19 mouse cellular contexts compared by ENCODE assay signal in the genomic region with DNA sequence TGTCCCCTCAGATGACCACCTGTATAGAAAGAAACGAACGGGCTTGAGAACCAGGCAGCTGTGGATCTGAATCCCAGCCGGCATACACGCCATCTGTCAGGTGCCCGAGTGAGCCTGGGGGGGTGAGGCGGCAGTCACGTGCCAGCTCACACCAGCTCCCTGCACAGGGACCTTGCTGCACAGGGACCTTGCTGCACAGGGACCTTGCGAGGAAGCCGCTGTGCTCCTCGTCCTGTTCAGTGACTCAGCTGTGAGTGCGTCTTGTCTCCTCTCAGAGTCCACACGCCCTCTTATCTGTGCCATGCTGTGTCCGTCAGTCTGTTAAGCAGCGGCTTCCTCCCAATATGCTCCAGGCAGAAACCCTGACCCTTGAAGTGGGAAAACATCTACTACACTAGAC. TPM values are rescaled to one million over a fixed set of nuclear protein-coding genes. Genes with fewer than 3 reads are reported as not detected.
DNase-seq lines count a peak whose midpoint lies in the region; ATAC-seq and TF ChIP-seq lines count a peak whose summit lies in the region.
"Had no signal": no experiment of that assay in that cellular context is flagged by ENCODE, and none has a peak within 500 bp of the region (broad histone marks: within the 10 kb centered on the region; RNA-seq: fewer than 3 reads in every experiment).

No protein-coding gene starts in this region.

- H3K27me3 ChIP-seq in embryonic facial prominence, embryonic 11.5 days (ENCODE audit: control insufficient read depth, insufficient read depth, low read length): no peaks in the 10 kb centered on the region
- H3K27me3 ChIP-seq in embryonic facial prominence, embryonic 10.5 days (replicated peaks; ENCODE audit: low read depth, poor library complexity, severe bottlenecking): no peaks in the 10 kb centered on the region
- no peaks in the 10 kb centered on the region for H3K27me3 ChIP-seq in stomach, embryonic 15.5 days (replicated peaks)
- no peaks in the 10 kb centered on the region for H3K27me3 ChIP-seq in stomach, postnatal 0 days (ENCODE audit: control insufficient read depth, insufficient read depth, low read length)
- H3K27me3 ChIP-seq in liver, embryonic 13.5 days: no peaks in the 10 kb centered on the region
- H3K27me3 ChIP-seq: heart, embryonic 15.5 days; midbrain, embryonic 15.5 days; Patski had no signal

- DNase-seq in embryonic facial prominence, embryonic 11.5 days (ENCODE audit: low spot score): no peak
- DNase-seq in embryonic facial prominence, embryonic 10.5 days (ENCODE audit: low spot score): no peak
- DNase-seq in stomach, postnatal 0 days (ENCODE audit: low spot score): no peak
- no peak for DNase-seq in liver, embryonic 13.5 days
- no peak for DNase-seq in gastrocnemius, postnatal 10 days
- no peak for DNase-seq in gastrocnemius, adult 18-20 months (ENCODE audit: low spot score)
- DNase-seq in gastrocnemius, postnatal 36 days: no peak
- DNase-seq: cerebellum, adult 9-11 months; embryo, embryonic 11 days; kidney, adult 18-20 months; kidney, postnatal 25 days; lung, adult 18-20 months; lung, postnatal 4 days; right cerebral cortex, postnatal 25 days had no signal

- H3K4me2 ChIP-seq in embryonic facial prominence, embryonic 11.5 days (ENCODE audit: low read depth, low read length): no peak overlapping the region
- no peak overlapping the region for H3K4me2 ChIP-seq in stomach, embryonic 15.5 days
- H3K4me2 ChIP-seq in stomach, postnatal 0 days (replicated peaks; ENCODE audit: low read depth): no peak overlapping the region
- H3K4me2 ChIP-seq in liver, embryonic 13.5 days: 0 out of 2 replicates have a peak overlapping the region, but pooled peaks have one; percentile 14
- H3K4me2 ChIP-seq: heart, embryonic 15.5 days; midbrain, embryonic 15.5 days had no signal

- H3K9me3 ChIP-seq in embryonic facial prominence, embryonic 11.5 days (replicated peaks; ENCODE audit: control insufficient read depth, low read length): no peaks in the 10 kb centered on the region
- no peaks in the 10 kb centered on the region for H3K9me3 ChIP-seq in embryonic facial prominence, embryonic 10.5 days
- no peaks in the 10 kb centered on the region for H3K9me3 ChIP-seq in stomach, embryonic 15.5 days
- H3K9me3 ChIP-seq in stomach, postnatal 0 days (ENCODE audit: control insufficient read depth, low read length): no peaks in the 10 kb centered on the region
- H3K9me3 ChIP-seq in liver, embryonic 13.5 days (replicated peaks): no peaks in the 10 kb centered on the region
- H3K9me3 ChIP-seq: heart, embryonic 15.5 days; hindbrain, embryonic 10.5 days; midbrain, embryonic 15.5 days had no signal

- ATAC-seq in embryonic facial prominence, embryonic 11.5 days (replicated peaks; ENCODE audit: insufficient number of reproducible peaks, low FRiP score, low TSS enrichment, low read depth): no peak
- ATAC-seq in stomach, embryonic 15.5 days (ENCODE audit: insufficient read depth, low FRiP score, low read depth): 0 out of 2 replicates have a peak, but pooled peaks have one; percentile 18
- no peak for ATAC-seq in stomach, postnatal 0 days (ENCODE audit: low FRiP score, low TSS enrichment)
- peak; percentile 74 for ATAC-seq in liver, embryonic 13.5 days (ENCODE audit: low read depth)
- ATAC-seq: midbrain, embryonic 15.5 days; Patski had no signal

- no peaks in the 10 kb centered on the region for H3K4me1 ChIP-seq in embryonic facial prominence, embryonic 11.5 days (ENCODE audit: control insufficient read depth, insufficient read depth, low read length)
- H3K4me1 ChIP-seq in embryonic facial prominence, embryonic 10.5 days: peaks cover 13% of the 10 kb centered on the region
- H3K4me1 ChIP-seq in stomach, embryonic 15.5 days: no peaks in the 10 kb centered on the region
- no peaks in the 10 kb centered on the region for H3K4me1 ChIP-seq in stomach, postnatal 0 days (replicated peaks; ENCODE audit: control insufficient read depth, insufficient read depth)
- peaks cover 40% of the 10 kb centered on the region for H3K4me1 ChIP-seq in liver, embryonic 13.5 days (replicated peaks)
- H3K4me1 ChIP-seq: hindbrain, embryonic 10.5 days; midbrain, embryonic 15.5 days had no signal

- no peak for TF ChIP-seq EP300 in stomach, postnatal 0 days (optimal IDR thresholded peaks at IDR 0.05)

- H3K9ac ChIP-seq in embryonic facial prominence, embryonic 11.5 days (replicated peaks; ENCODE audit: low read length): 0 out of 2 replicates have a peak overlapping the region, but pooled peaks have one; percentile 13
- H3K9ac ChIP-seq in stomach, embryonic 15.5 days: no peak overlapping the region
- no peak overlapping the region for H3K9ac ChIP-seq in stomach, postnatal 0 days (ENCODE audit: low read length)
- H3K9ac ChIP-seq in liver, embryonic 13.5 days: peak overlapping the region; percentile 14; the same call in 1 of the 2 replicates
- H3K9ac ChIP-seq: heart, embryonic 15.5 days; midbrain, embryonic 15.5 days had no signal

- TF ChIP-seq CTCF in stomach, postnatal 0 days (IDR thresholded peaks at IDR 0.05; ENCODE audit: low read depth): no peak

- H3K36me3 ChIP-seq in embryonic facial prominence, embryonic 11.5 days (replicated peaks; ENCODE audit: control insufficient read depth, insufficient read depth, low read depth, low read length): no peaks in the 10 kb centered on the region
- H3K36me3 ChIP-seq in embryonic facial prominence, embryonic 10.5 days (replicated peaks): peaks cover 12% of the 10 kb centered on the region
- no peaks in the 10 kb centered on the region for H3K36me3 ChIP-seq in stomach, embryonic 15.5 days
- H3K36me3 ChIP-seq in stomach, postnatal 0 days (ENCODE audit: control insufficient read depth, insufficient read depth, low read length): no peaks in the 10 kb centered on the region
- H3K36me3 ChIP-seq in liver, embryonic 13.5 days: peaks cover 12% of the 10 kb centered on the region
- H3K36me3 ChIP-seq: midbrain, embryonic 15.5 days had no signal

- H3K4me3 ChIP-seq in embryonic facial prominence, embryonic 11.5 days (ENCODE audit: low read depth, low read length): no peak overlapping the region
- no peak overlapping the region for H3K4me3 ChIP-seq in embryonic facial prominence, embryonic 10.5 days
- H3K4me3 ChIP-seq in stomach, embryonic 15.5 days (replicated peaks): no peak overlapping the region
- no peak overlapping the region for H3K4me3 ChIP-seq in stomach, postnatal 0 days (ENCODE audit: low read depth, low read length)
- no peak overlapping the region for H3K4me3 ChIP-seq in liver, embryonic 13.5 days (replicated peaks)
- H3K4me3 ChIP-seq: heart, embryonic 15.5 days; hindbrain, embryonic 10.5 days; midbrain, embryonic 15.5 days had no signal

- WGBS in embryonic facial prominence, embryonic 11.5 days: 87% methylated on average over 14 of the region's 14 CpGs
- 90% methylated on average over 14 of the region's 14 CpGs for WGBS in embryonic facial prominence, embryonic 10.5 days
- WGBS in stomach, embryonic 15.5 days: 71% methylated on average over 14 of the region's 14 CpGs
- WGBS in stomach, postnatal 0 days: 73% methylated on average over 14 of the region's 14 CpGs
- 45% methylated on average over 14 of the region's 14 CpGs for WGBS in liver, embryonic 13.5 days (ENCODE audit: insufficient replicate concordance)

- intact Hi-C loops in gastrocnemius, postnatal 36 days (cut with DNase I): no loop called here

- no peak overlapping the region for H3K27ac ChIP-seq in embryonic facial prominence, embryonic 11.5 days (replicated peaks; ENCODE audit: low read depth, low read length)
- no peak overlapping the region; the same call in 1 of the 2 replicates for H3K27ac ChIP-seq in embryonic facial prominence, embryonic 10.5 days (replicated peaks)
- no peak overlapping the region for H3K27ac ChIP-seq in stomach, embryonic 15.5 days
- no peak overlapping the region for H3K27ac ChIP-seq in stomach, postnatal 0 days (replicated peaks)
- H3K27ac ChIP-seq in liver, embryonic 13.5 days: no peak overlapping the region
- H3K27ac ChIP-seq: heart, embryonic 15.5 days; hindbrain, embryonic 10.5 days; midbrain, embryonic 15.5 days had no signal

RNA-seq across cellular contexts. Expression of a gene that starts 13.1 kb away (rescaled TPM):
- 12.4 and 14.2 TPM in 2 replicates for polyA plus RNA-seq in embryonic facial prominence, embryonic 11.5 days (2014; fragmentation: Nextera tagmentation; extraction: Ambion mirVana)
- 18.9 and 24.5 TPM in 2 replicates for polyA plus RNA-seq in embryonic facial prominence, embryonic 10.5 days (2016; fragmentation: Nextera tagmentation; extraction: Ambion mirVana)
- 17.9 and 18.3 TPM in 2 replicates for polyA plus RNA-seq in stomach, embryonic 15.5 days (2015; fragmentation: Nextera tagmentation; extraction: Ambion mirVana)
- polyA plus RNA-seq in stomach, postnatal 0 days (2015; fragmentation: Nextera tagmentation; extraction: Ambion mirVana): 19.5 and 20.1 TPM in 2 replicates
- polyA plus RNA-seq in liver, embryonic 13.5 days (2015; fragmentation: Nextera tagmentation; extraction: Ambion mirVana): 21.4 and 21.7 TPM in 2 replicates
- 10 to 100 TPM; 11.6 to 16.7 TPM for total RNA-seq in gastrocnemius, postnatal 10 days (2021)
- total RNA-seq in gastrocnemius, adult 18-20 months (2021): 10 to 100 TPM; 12.3 to 17.3 TPM
- 10 to 100 TPM in 1 of 2 experiments, 1 to 10 TPM in 1; 10.0 to 13.8 TPM for total RNA-seq in gastrocnemius, postnatal 36 days (2021)

Comparison
In these comparisons a context has a peak if more than half of its experiments do, and no peak if none do; other contexts are left out.
1. ATAC-seq: peak in stomach, embryonic 15.5 days (single experiment) and liver, embryonic 13.5 days (single experiment); none in embryonic facial prominence, embryonic 11.5 days (single experiment) and stomach, postnatal 0 days (single experiment).
2. H3K9ac ChIP-seq: peak in embryonic facial prominence, embryonic 11.5 days (single experiment) and liver, embryonic 13.5 days (single experiment); none in stomach, embryonic 15.5 days (single experiment) and stomach, postnatal 0 days (single experiment).